Mouse (Mus musculus) lung, embryonic 14.5 days (tissue): ENCODE data around the gene Actrt2. TPM values are rescaled to one million over a fixed set of nuclear protein-coding genes. Genes with fewer than 3 reads are reported as not detected.

Experiments used
- ATAC-seq: fragments of 200-750 bp; cut with Nextera tagmentation; 2 replicates; pipeline ENCODE4 v1.8.0; 2017; ENCODE audit warnings: mild to moderate bottlenecking, moderate TSS enrichment, moderate library complexity; ENCODE audit not compliant: insufficient read depth
- DNase-seq: peaks from one replicate; pipeline ENCODE4 v3.0.0-alpha.2; 2015
- H3K27ac ChIP-seq: fragments of 300-500 bp; sonication (generic); 2 replicates; pipeline ENCODE4 v1.5.1; 2014; ENCODE audit warnings: low read depth, mild to moderate bottlenecking, moderate library complexity
- H3K27me3 ChIP-seq: fragments of 300-500 bp; sonication (generic); 2 replicates; pipeline ENCODE4 v1.6.1; 2014; ENCODE audit warnings: low read length, control low read depth; ENCODE audit not compliant: insufficient read depth
- H3K36me3 ChIP-seq: fragments of 300-500 bp; sonication (generic); 2 replicates; pipeline ENCODE4 v1.6.1; 2014; ENCODE audit warnings: control low read depth; ENCODE audit not compliant: insufficient read depth
- H3K4me1 ChIP-seq: fragments of 300-500 bp; sonication (generic); 2 replicates; pipeline ENCODE4 v1.6.1; 2014; ENCODE audit warnings: antibody characterized with exemption, control low read depth; ENCODE audit not compliant: insufficient read depth
- H3K4me2 ChIP-seq: fragments of 300-500 bp; sonication (generic); 2 replicates; pipeline ENCODE4 v1.6.1; 2014; ENCODE audit warnings: mild to moderate bottlenecking
- H3K4me3 ChIP-seq: fragments of 300-500 bp; sonication (generic); 2 replicates; pipeline ENCODE4 v1.5.1; 2014; ENCODE audit warnings: low read depth, low read length
- H3K9ac ChIP-seq: fragments of 300-500 bp; sonication (generic); 2 replicates; pipeline ENCODE4 v1.6.1; 2014
- H3K9me3 ChIP-seq: fragments of 300-500 bp; sonication (generic); 2 replicates; pipeline ENCODE4 v1.6.1; 2016; ENCODE audit warnings: low read depth, low read length, control low read depth
- CTCF ChIP-seq: IDR thresholded peaks from 2 replicates; pipeline ENCODE4 v1.5.1; 2016; ENCODE audit warnings: antibody characterized with exemption, low read depth
- WGBS: fragments of 180-500 bp; shearing (Covaris S2); extraction: QIAGEN DNeasy Blood & Tissue Kit; methylation state at CpG from one replicate; pipeline ENCODE4 v1.1.7; 2014; 5-methylcytosine and 5-hydroxymethylcytosine counted together
- polyA plus RNA-seq: library from polyadenylated mRNA; unstranded; fragments of >200 nt; fragmentation: Nextera tagmentation; extraction: Ambion mirVana; gene quantifications from 2 replicates; pipeline ENCODE4 v1.2.1, GENCODE M21; 2014

The Actrt2 gene
- polyA plus RNA-seq, 1 experiment from 2014 or later = not detected

DNA sequence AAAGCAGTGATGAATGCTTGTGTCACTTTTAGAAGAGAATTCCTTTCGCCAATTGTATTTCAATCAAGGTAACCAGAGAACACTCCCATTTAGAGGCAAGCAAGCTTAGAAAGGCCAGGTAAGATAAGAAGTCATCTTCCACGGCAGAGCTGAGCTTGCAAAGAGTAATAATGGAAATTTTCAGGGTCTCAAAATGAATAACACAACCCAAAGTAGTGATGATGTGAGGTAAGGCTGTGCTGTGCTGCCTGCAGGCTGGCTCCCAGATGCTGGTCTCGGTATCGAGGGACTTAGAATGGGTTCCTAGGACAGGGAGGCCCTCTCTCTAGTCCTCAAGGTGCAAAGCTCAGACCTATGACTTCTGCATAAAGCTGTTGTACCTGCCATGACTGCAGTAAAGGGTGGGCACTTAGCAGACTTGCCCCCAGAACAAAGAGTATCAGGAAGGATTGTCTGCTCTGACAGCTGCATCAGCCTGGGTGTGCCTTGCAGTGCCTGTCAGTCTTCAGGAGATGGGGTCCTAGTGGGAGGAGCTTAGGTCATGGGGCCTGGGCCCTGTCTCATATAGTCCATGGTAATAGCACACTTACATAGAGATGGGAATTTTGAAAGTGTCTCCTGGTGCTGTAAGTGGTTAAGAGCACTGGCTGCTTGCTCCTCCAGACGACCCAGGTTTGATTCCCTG is 15.5 kb upstream of the Actrt2 start:
- no peak for DNase-seq
- ATAC-seq = no peak
- H3K36me3 ChIP-seq = no peaks in the 10 kb centered on the region
- no peaks in the 10 kb centered on the region for H3K4me1 ChIP-seq
- TF ChIP-seq CTCF = no peak
- WGBS = 76% methylated on average over 5 of the region's 5 CpGs
- no peaks in the 10 kb centered on the region for H3K27me3 ChIP-seq
- H3K4me3 ChIP-seq = no peak overlapping the region
- no peak overlapping the region for H3K9ac ChIP-seq
- no peak overlapping the region for H3K4me2 ChIP-seq
- H3K9me3 ChIP-seq = no peaks in the 10 kb centered on the region; the same call in 1 of the 2 replicates
- no peak overlapping the region for H3K27ac ChIP-seq

GRCm38 (mm10) chr4:154682311-154682710 is 14.6 kb upstream of the Actrt2 start:
- no peak for TF ChIP-seq CTCF
- H3K27me3 ChIP-seq = no peaks in the 10 kb centered on the region

GRCm38 (mm10) chr4:154675441-154676000 is 7.9 kb upstream of the Actrt2 start:
- no peak for TF ChIP-seq CTCF
- WGBS = 59% methylated on average over 10 of the region's 10 CpGs
- Histone ChIP-seq H3K27me3 (no peaks in the 10 kb centered on the region), H3K4me1 (no peaks in the 10 kb centered on the region), H3K4me3 (no peak overlapping the region), H3K9me3 (no peaks in the 10 kb centered on the region), H3K4me2 (no peak overlapping the region), H3K36me3 (no peaks in the 10 kb centered on the region), H3K27ac (no peak overlapping the region), H3K9ac (no peak overlapping the region)
- ATAC-seq (no peak), DNase-seq (no peak)

More at GRCm38 (mm10) chr4:154682311-154682710, 14.6 kb upstream of the Actrt2 start:
- Histone ChIP-seq H3K27ac (no peak overlapping the region), H3K36me3 (no peaks in the 10 kb centered on the region), H3K4me2 (no peak overlapping the region), H3K4me1 (no peaks in the 10 kb centered on the region), H3K9ac (no peak overlapping the region), H3K4me3 (no peak overlapping the region), H3K9me3 (no peaks in the 10 kb centered on the region; the same call in 1 of the 2 replicates)
- WGBS = 52% methylated on average over 14 of the region's 14 CpGs
- DNase-seq (no peak), ATAC-seq (no peak)

DNA sequence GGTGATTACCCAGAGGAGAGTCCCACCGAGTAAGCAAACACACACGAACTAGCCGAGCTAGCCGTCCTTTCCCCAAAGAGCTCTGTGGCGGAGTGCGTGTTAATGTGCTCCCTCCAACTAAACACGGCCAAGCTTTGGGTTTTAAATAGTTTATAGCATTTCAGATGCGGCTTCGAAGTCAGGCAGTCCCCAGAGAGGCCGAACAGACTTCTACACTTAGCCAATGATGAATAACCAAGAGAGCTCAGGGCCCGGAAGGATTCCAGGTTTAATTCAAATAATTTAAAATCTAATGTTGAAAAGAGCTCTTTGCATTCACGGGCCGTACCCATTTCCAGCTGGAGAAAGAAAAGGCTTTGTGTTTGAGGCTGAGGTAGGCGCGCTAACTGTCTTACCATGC is 7.3 kb upstream of the Actrt2 start:
- Histone ChIP-seq H3K4me1 (no peaks in the 10 kb centered on the region), H3K9me3 (no peaks in the 10 kb centered on the region), H3K27ac (no peak overlapping the region), H3K4me3 (no peak overlapping the region), H3K9ac (no peak overlapping the region), H3K36me3 (no peaks in the 10 kb centered on the region), H3K27me3 (no peaks in the 10 kb centered on the region), H3K4me2 (peak overlapping the region; percentile 1; the same call in 1 of the 2 replicates)
- DNase-seq = no peak
- TF ChIP-seq CTCF = no peak
- no peak for ATAC-seq
- WGBS = 41% methylated on average over 15 of the region's 15 CpGs

DNA sequence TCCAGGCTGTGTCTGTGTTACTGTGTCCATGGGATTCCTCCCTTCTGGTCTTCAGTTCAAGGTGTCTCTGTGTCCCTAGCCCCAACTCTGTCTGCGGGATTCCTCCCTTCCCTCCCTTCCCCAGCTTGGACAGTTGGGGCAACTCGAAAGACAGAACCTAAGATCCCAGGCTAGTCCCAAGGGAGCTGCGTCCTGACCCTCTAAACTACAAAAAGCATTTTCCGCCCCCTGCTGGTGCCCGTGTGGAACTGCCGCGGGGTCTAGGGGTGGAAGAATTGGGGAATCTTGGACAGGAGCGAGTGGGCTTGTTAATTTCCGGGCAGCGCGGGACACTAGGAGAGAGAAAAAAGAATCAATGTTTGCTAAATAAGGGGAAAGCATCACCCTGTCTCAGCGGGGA is 6.9 kb upstream of the Actrt2 start:
- Histone ChIP-seq H3K9me3 (no peaks in the 10 kb centered on the region), H3K27me3 (no peaks in the 10 kb centered on the region), H3K4me2 (peak overlapping the region; percentile 1; the same call in 1 of the 2 replicates), H3K4me3 (no peak overlapping the region), H3K36me3 (no peaks in the 10 kb centered on the region), H3K27ac (no peak overlapping the region), H3K9ac (no peak overlapping the region), H3K4me1 (no peaks in the 10 kb centered on the region)
- WGBS = 2% methylated on average over 12 of the region's 12 CpGs
- DNase-seq = peak; percentile 86
- peak; percentile 54; the same call in 1 of the 2 replicates for ATAC-seq
- TF ChIP-seq CTCF = peak; percentile 95

DNA sequence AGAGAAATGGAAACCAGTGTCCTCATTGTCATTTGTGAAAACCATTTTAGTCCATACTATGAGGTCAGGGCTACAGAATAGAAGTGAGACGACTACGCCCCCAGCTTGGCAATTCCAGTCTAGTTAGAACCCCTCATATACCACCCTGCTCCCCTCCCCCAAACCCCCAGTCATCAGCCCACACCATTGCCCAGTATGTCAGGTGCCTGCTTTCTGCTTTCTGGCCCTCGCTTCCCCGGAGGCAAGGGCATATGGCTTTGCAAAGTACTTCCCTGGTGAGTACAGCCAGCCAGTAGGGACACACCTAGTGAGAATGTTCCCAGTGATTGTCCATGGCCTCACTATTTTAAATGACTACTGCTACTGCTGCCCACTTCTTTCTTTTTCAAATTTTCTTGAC is 6.3 kb upstream of the Actrt2 start:
- Histone ChIP-seq H3K27ac (no peak overlapping the region), H3K4me2 (no peak overlapping the region), H3K9me3 (no peaks in the 10 kb centered on the region), H3K4me3 (no peak overlapping the region), H3K36me3 (no peaks in the 10 kb centered on the region), H3K4me1 (no peaks in the 10 kb centered on the region), H3K27me3 (no peaks in the 10 kb centered on the region), H3K9ac (no peak overlapping the region)
- no peak for ATAC-seq
- no peak for TF ChIP-seq CTCF
- DNase-seq = no peak
- 75% methylated on average over 4 of the region's 4 CpGs for WGBS

DNA sequence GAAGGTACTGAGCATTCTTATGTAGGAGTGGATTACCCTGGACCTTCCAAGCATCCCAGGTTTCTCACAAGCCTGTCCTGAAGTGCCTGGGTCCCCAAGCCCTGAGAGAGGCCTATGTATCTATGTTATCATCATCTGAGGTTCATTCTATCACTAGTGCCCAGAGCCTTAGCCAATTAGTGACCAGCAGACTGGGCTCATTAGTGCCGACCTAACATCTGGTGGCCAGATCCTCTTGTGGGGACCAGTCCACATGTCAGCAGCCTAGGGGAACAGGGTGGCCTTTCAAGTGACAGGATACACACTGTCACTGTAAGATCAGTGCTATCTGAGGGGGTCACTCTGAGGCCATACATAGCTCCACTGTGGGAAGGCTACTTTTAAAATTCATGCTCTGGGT is 4.4 kb upstream of the Actrt2 start:
- 27% methylated on average over 1 of the region's 1 CpGs for WGBS
- Histone ChIP-seq H3K27me3 (no peaks in the 10 kb centered on the region), H3K27ac (no peak overlapping the region), H3K4me2 (no peak overlapping the region), H3K4me1 (no peaks in the 10 kb centered on the region), H3K36me3 (no peaks in the 10 kb centered on the region), H3K4me3 (no peak overlapping the region), H3K9me3 (no peaks in the 10 kb centered on the region), H3K9ac (no peak overlapping the region)
- ATAC-seq (no peak), DNase-seq (no peak)
- no peak for TF ChIP-seq CTCF
